Mouse (Mus musculus): Measurements from ENCODE around the gene Sec16a.
A peak's percentile ranks its signal among the peaks of the same experiment; 100 is the strongest.

Gene Sec16a

DNA sequence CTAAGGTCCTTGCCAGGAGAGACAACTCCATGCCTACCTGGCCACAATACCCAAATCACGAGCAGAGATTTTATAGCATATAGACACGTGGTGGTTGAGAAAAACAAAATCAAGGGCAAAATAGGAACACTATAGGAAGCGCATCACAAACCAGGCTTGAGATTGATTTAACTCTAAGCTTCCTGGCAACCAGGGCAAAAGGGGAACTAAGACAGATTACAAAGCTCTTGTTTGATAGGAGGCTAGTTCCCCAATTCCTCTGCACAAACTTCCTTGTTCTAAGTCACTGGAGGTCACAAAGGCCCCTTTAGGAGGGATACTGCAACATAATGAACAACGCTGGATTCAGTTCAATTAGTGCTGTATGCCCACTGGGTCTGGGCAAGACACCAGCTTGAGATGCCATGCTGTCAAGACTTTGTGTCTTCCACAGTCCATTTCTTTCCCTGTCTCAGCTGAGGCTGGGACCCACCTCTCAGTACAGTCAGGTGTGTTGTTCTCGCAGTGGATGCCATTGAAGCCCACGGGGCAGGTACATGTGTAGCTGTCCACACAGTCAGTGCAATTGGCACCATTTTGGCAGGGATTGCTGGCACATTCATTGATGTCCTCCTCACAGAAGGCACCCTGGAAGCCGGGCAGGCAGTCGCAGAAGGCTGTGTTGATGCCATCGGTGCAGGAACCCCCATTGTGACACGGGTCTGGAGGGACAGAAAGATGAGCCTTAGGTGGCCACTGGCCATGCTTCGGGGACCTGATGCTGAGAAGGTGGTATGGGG lies 27.5 kb upstream of the Sec16a start:
- DNase-seq: peak; percentile 41

- no peak for DNase-seq
These were observed 26.8 kb upstream of the Sec16a start for GRCm38 (mm10) chr2:26471652-26472285.

GRCm38 (mm10) chr2:26470967-26471366 lies 26.0 kb upstream of the Sec16a start:
- DNase-seq: no peak

DNA sequence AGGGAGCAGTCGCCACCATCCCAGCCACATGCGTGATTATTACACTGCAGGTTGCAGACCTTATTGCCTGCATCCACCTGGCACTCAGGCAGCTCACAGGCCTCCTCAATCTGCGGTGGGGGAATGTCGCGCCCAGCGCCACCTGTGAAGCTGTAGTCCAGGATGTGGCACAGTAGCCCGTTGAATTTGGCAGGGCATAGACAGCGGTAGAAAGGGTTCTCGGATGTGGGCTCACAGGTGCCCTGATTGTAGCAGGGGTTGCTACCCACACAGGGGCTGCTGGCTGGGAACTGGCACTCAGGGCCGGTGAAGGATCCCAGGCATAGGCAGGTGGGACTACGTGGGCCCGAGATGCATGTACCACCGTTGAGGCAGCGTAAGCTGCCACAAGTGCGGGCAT lies 23.4 kb upstream of the Sec16a start:
- no peak for DNase-seq

DNA sequence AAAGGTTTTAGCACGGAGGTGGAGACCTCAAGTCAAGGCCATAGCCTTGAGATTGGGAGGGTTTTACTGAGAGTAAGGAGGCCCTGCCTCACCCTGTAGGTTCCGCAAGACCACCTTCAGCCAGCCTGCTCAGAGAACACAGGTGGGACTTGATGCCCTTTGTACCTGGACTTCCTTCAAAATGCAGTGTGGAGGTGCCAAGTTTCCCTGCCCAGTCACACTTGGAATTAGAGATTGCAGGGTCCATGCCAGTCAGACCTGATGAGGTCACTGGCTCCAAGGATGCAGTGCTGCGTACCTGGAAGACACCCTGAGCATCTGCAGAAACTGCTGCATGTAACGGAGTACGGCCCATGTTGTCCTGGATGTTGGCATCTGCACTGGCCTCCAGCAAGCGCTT lies 18.4 kb upstream of the Sec16a start:
- DNase-seq: no peak

DNA sequence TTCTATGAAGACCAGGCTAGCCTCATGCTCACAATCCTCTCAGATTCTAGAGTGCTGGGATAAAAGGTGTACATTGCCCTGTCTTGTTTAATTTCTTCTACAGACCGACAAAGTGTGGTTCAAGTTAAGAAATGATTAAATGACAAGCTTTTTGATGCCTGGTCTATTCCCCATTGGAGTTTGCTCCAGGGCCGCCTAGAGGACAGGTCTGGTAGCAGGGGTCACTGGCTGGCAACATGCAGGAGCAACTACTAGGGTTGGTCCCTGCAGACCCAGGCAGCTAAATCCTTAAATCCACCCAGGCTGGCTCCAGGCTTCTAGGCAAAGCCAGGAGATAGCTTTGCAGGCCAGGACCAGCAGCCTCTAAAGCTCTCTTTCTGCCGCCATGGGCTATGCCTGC lies 18.0 kb upstream of the Sec16a start:
- no peak for DNase-seq

DNA sequence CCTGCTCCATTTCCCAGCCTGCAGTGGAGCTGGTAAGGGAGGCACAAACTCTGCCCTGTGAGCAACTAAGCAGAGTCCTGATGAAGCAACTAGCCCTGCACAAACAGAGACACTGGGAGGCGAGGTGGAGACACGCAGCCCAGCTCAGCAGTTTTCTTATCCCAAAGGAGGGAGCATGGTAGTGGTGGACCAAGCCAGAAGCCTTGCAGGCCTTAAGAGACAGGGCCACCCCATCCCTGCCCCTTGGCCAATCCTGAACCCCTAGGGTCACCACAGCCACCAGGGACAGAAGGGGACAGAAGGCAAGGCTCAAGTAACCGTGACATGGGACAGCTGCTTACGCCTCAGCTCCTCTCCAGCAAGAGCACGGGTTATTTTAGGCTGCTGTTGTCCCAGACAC lies 16.7 kb upstream of the Sec16a start:
- DNase-seq: no peak

GRCm38 (mm10) chr2:26460837-26461236 lies 15.8 kb upstream of the Sec16a start:
- DNase-seq: no peak

DNA sequence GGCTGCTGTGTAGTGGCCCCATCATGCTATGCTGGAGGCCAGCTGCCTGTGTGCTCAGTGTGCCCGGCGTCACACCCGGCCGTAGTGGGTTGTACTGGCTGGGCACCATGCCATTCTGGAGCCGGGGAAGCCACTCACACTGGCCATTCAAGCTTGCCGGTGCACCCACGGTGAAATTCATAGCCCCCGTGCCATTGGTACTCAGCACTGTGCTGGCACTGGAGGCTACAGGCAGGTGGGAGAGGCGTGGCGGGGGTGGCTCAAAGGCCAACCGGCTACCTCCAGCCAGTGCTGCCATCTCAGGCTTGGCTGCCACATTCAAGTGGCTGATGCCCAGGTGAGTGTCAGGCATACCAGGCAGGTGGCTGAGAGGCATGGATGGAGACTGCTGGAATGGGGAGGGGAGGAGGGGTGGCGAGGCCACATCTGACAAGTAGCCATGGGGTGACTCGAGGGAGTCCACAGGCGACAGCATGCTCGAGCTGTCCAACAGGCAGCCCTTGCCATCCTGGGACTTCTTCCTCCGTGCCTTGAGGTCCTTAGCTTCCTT lies 15.2 kb upstream of the Sec16a start:
- no peak for DNase-seq

- no peak for DNase-seq
These were observed 14.5 kb upstream of the Sec16a start for GRCm38 (mm10) chr2:26459478-26459877.

GRCm38 (mm10) chr2:26458402-26459124 lies 13.5 kb upstream of the Sec16a start:
- DNase-seq: no peak

GRCm38 (mm10) chr2:26449121-26450060 lies 4.4 kb upstream of the Sec16a start:
- peak; percentile 88 for DNase-seq

DNA sequence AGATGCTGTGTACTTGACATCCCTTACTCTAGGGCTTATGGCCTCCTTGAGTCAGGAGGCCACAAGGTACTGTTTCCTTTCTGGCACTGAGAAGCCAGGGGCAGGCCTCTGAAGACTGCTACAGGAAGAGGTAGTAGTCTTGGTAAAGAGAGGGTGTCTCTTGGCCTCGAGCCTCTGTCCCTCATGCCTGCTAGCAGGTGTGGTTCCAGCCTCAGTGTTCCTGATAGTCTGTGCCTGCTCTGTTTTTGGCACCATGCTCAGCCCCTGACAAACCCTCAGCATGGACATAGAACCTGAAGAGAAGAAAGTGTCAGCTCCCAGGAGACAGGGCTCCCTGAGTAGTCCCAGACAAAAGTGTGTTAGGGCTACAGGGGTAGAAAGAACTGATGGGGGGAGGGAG lies 2.4 kb upstream of the Sec16a start:
- DNase-seq: no peak

DNA sequence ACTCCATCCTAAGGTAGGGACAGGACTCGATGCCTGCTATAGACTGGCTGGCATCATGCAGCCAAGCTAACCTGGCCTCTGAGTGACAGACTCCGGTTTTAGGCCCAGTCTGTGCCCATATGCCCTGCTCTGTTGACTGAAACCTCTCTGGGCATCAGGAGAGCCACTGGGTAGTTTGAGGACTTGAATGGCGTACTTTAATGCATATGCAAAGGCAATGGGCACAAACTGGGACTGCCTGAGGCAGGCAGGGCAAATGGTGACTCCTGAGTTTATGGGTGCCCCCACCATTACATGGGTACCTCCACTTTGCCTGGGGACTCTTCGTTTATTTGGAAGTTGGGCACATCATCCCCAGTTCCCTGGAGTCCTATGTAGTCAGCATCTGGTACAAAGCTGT lies 1.7 kb upstream of the Sec16a start:
- no peak for DNase-seq

GRCm38 (mm10) chr2:26445666-26446445 lies 840 bp upstream of the Sec16a start:
- DNase-seq: no peak

- DNase-seq: no peak
These were observed 648 bp downstream of the Sec16a start for GRCm38 (mm10) chr2:26444368-26444767.

- peak; percentile 50 for DNase-seq
These were observed 1.1 kb downstream of the Sec16a start for GRCm38 (mm10) chr2:26443876-26444275.

- DNase-seq: no peak
These were observed 2.2 kb downstream of the Sec16a start for GRCm38 (mm10) chr2:26442843-26443242.

GRCm38 (mm10) chr2:26441688-26442087 lies 3.3 kb downstream of the Sec16a start:
- DNase-seq: no peak

- DNase-seq: no peak
These were observed 3.8 kb downstream of the Sec16a start for GRCm38 (mm10) chr2:26441261-26441660.

GRCm38 (mm10) chr2:26439671-26440070 lies 5.3 kb downstream of the Sec16a start:
- no peak for DNase-seq

DNA sequence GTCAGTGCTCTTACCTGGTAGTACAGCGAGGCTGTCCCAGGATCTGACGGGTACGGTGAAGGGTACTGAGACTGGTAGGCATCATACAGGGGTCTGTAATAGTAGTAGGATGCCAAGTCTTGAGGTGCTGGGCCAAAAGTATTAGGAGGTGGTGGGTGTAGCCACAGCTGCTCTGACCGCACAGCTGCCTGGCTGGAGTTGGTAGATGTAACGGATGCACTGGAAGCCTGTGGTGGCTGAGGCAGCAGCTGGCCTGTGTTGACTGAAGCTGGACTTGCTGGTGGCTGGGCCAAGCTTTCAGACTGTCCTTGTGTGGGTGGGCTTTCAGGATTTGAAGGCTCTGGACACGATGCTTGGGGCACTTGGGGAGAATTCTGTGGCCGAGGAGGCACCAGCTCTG lies 6.6 kb downstream of the Sec16a start:
- DNase-seq: no peak
